ENCODE assay signal across 17 mouse cellular contexts in the genomic region with DNA sequence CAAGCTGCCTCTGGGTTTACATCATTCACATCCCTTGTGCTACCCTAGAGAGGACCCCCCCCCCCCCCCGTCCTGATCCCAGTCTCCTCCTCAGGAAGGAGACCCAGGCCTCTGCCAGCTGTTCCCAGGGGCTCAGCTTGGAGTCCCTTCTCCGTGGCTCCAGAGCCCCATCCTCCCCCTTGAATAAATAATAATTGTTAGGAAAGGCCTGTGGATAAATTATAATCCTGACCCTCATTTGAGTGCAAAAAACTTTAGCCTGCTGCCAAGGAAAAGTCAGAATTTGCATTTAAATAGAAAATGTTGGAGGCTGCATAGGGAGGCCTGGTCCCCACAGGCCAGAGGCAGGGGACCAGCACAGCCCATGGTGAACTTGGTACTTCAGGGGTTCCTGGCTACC.
DNase-seq lines count a peak whose midpoint lies in the region; ATAC-seq lines count a peak whose summit lies in the region.
"Had no signal": no experiment of that assay in that cellular context is flagged by ENCODE, and none has a peak within 500 bp of the region (broad histone marks: within the 10 kb centered on the region; RNA-seq: fewer than 3 reads in every experiment).

No protein-coding gene starts in this region.

- no peaks in the 10 kb centered on the region for H3K27me3 ChIP-seq in intestine, embryonic 14.5 days (replicated peaks; ENCODE audit: control insufficient read depth, insufficient read depth, low read length)
- no peaks in the 10 kb centered on the region for H3K27me3 ChIP-seq in intestine, embryonic 15.5 days (replicated peaks)
- H3K27me3 ChIP-seq in embryonic facial prominence, embryonic 10.5 days (replicated peaks; ENCODE audit: low read depth, poor library complexity, severe bottlenecking): no peaks in the 10 kb centered on the region
- no peaks in the 10 kb centered on the region for H3K27me3 ChIP-seq in forebrain, embryonic 13.5 days
- H3K27me3 ChIP-seq in midbrain, embryonic 15.5 days (replicated peaks): no peaks in the 10 kb centered on the region

- H3K9me3 ChIP-seq in intestine, embryonic 14.5 days (ENCODE audit: control insufficient read depth, low read length): no peaks in the 10 kb centered on the region
- H3K9me3 ChIP-seq in intestine, embryonic 15.5 days: no peaks in the 10 kb centered on the region
- H3K9me3 ChIP-seq in embryonic facial prominence, embryonic 10.5 days: no peaks in the 10 kb centered on the region
- no peaks in the 10 kb centered on the region for H3K9me3 ChIP-seq in forebrain, embryonic 13.5 days (replicated peaks)
- H3K9me3 ChIP-seq in midbrain, embryonic 15.5 days: no peaks in the 10 kb centered on the region
- H3K9me3 ChIP-seq: neural tube, embryonic 13.5 days had no signal

- no peak overlapping the region for H3K4me2 ChIP-seq in intestine, embryonic 14.5 days (ENCODE audit: low read length)
- no peak overlapping the region for H3K4me2 ChIP-seq in intestine, embryonic 15.5 days (replicated peaks)
- H3K4me2 ChIP-seq in forebrain, embryonic 13.5 days: no peak overlapping the region
- H3K4me2 ChIP-seq in midbrain, embryonic 15.5 days: no peak overlapping the region
- H3K4me2 ChIP-seq: heart, embryonic 11.5 days; neural tube, embryonic 13.5 days had no signal

- no peak for DNase-seq in intestine, embryonic 14.5 days (ENCODE audit: low spot score)
- DNase-seq in embryonic facial prominence, embryonic 10.5 days (ENCODE audit: low spot score): no peak
- no peak for DNase-seq in adrenal gland, adult (ENCODE audit: inconsistent age in 2 of 2, low spot score in 1 of 2)
- DNase-seq in right cerebral cortex, postnatal 25 days: no peak
- DNase-seq in right cerebral cortex, postnatal 4 days: no peak
- DNase-seq: B cell, adult 2 months; cerebellum, adult 11-12 months; cerebellum, postnatal 36 days; heart, postnatal 36 days; kidney, adult 8-10 months; layer of hippocampus, adult 9-11 months had no signal

- WGBS in intestine, embryonic 14.5 days: 52% methylated on average over 2 of the region's 2 CpGs
- 40% methylated on average over 2 of the region's 2 CpGs for WGBS in intestine, embryonic 15.5 days
- 49% methylated on average over 2 of the region's 2 CpGs for WGBS in embryonic facial prominence, embryonic 10.5 days
- WGBS in forebrain, embryonic 13.5 days: 12% methylated on average over 2 of the region's 2 CpGs
- WGBS in midbrain, embryonic 15.5 days: 10% methylated on average over 2 of the region's 2 CpGs

- H3K27ac ChIP-seq in intestine, embryonic 14.5 days (ENCODE audit: low read depth): peak overlapping the region; percentile 39; the same call in 1 of the 2 replicates
- H3K27ac ChIP-seq in intestine, embryonic 15.5 days: no peak overlapping the region
- peak overlapping the region; percentile 71 for H3K27ac ChIP-seq in embryonic facial prominence, embryonic 10.5 days (replicated peaks)
- H3K27ac ChIP-seq in forebrain, embryonic 13.5 days: peak overlapping the region; percentile 76
- H3K27ac ChIP-seq in midbrain, embryonic 15.5 days: peak overlapping the region; percentile 63; the same call in 1 of the 2 replicates
- H3K27ac ChIP-seq: neural tube, embryonic 13.5 days had no signal

- no peaks in the 10 kb centered on the region for H3K36me3 ChIP-seq in intestine, embryonic 14.5 days (ENCODE audit: control insufficient read depth, insufficient read depth, low read length)
- H3K36me3 ChIP-seq in intestine, embryonic 15.5 days: no peaks in the 10 kb centered on the region
- no peaks in the 10 kb centered on the region for H3K36me3 ChIP-seq in embryonic facial prominence, embryonic 10.5 days (replicated peaks)
- no peaks in the 10 kb centered on the region for H3K36me3 ChIP-seq in forebrain, embryonic 13.5 days (ENCODE audit: poor library complexity, severe bottlenecking)
- no peaks in the 10 kb centered on the region for H3K36me3 ChIP-seq in midbrain, embryonic 15.5 days (replicated peaks)
- H3K36me3 ChIP-seq: neural tube, embryonic 13.5 days had no signal

- no peak overlapping the region for H3K9ac ChIP-seq in intestine, embryonic 14.5 days (ENCODE audit: low read length)
- H3K9ac ChIP-seq in intestine, embryonic 15.5 days: no peak overlapping the region
- H3K9ac ChIP-seq in forebrain, embryonic 13.5 days: no peak overlapping the region; the same call in 1 of the 2 replicates
- H3K9ac ChIP-seq in midbrain, embryonic 15.5 days: no peak overlapping the region
- H3K9ac ChIP-seq: neural tube, embryonic 13.5 days had no signal

- H3K4me1 ChIP-seq in intestine, embryonic 14.5 days (replicated peaks; ENCODE audit: control insufficient read depth, insufficient read depth, low read length): peaks cover 13% of the 10 kb centered on the region; the same call in 1 of the 2 replicates
- H3K4me1 ChIP-seq in intestine, embryonic 15.5 days (replicated peaks): no peaks in the 10 kb centered on the region
- peaks cover 81% of the 10 kb centered on the region for H3K4me1 ChIP-seq in embryonic facial prominence, embryonic 10.5 days
- H3K4me1 ChIP-seq in forebrain, embryonic 13.5 days: peaks cover 88% of the 10 kb centered on the region
- peaks cover 49% of the 10 kb centered on the region for H3K4me1 ChIP-seq in midbrain, embryonic 15.5 days

- no peak overlapping the region for H3K4me3 ChIP-seq in intestine, embryonic 14.5 days (ENCODE audit: low read depth, low read length)
- no peak overlapping the region for H3K4me3 ChIP-seq in intestine, embryonic 15.5 days (replicated peaks)
- H3K4me3 ChIP-seq in embryonic facial prominence, embryonic 10.5 days: no peak overlapping the region
- no peak overlapping the region for H3K4me3 ChIP-seq in forebrain, embryonic 13.5 days
- no peak overlapping the region for H3K4me3 ChIP-seq in midbrain, embryonic 15.5 days
- H3K4me3 ChIP-seq: neural tube, embryonic 13.5 days had no signal

- no peak for ATAC-seq in intestine, embryonic 14.5 days (replicated peaks; ENCODE audit: low FRiP score, low TSS enrichment, low read depth)
- ATAC-seq in intestine, embryonic 15.5 days: no peak
- no peak for ATAC-seq in forebrain, embryonic 13.5 days
- no peak for ATAC-seq in midbrain, embryonic 15.5 days (replicated peaks)
- ATAC-seq: Patski had no signal
